Mouse (Mus musculus): ENCODE data around the gene Defb29. TPM values are rescaled to one million over a fixed set of nuclear protein-coding genes. Genes with fewer than 3 reads are reported as not detected.

Gene Defb29
- total and polyA plus RNA-seq, 2 experiments from 2014 or later: not detected

GRCm38 (mm10) chr2:152580107-152580506 is 40.2 kb upstream of the Defb29 start, which contains the start of gene Defb19:
TSS of gene Defb19 (minus strand) at chr2:152580312.
- Histone ChIP-seq H3K4me3 (ENCODE audit: low read depth, low read length) (no peak within 1 kb of the TSS), H3K9ac (replicated peaks; ENCODE audit: low read depth, low read length) (no peak within 1 kb of the TSS), H3K4me1 (ENCODE audit: control insufficient read depth, insufficient read depth) (0 out of 2 replicates have a peak, but pooled peaks cover 4% of the 10 kb centered on the region), H3K27me3 (ENCODE audit: control insufficient read depth, insufficient read depth, low read length) (0 out of 2 replicates have a peak, but pooled peaks cover 2% of the 10 kb centered on the region), H3K36me3 (replicated peaks; ENCODE audit: control insufficient read depth, insufficient read depth, low read length) (no peaks in the 10 kb centered on the region), H3K27ac (ENCODE audit: low read depth) (no peak within 1 kb of the TSS), H3K9me3 (replicated peaks; ENCODE audit: control insufficient read depth, low read length) (no peaks in the 10 kb centered on the region), H3K4me2 (ENCODE audit: low read depth, low read length) (no peak within 1 kb of the TSS)
- TF ChIP-seq CTCF (IDR thresholded peaks at IDR 0.05; ENCODE audit: low read depth) (no peak), EP300 (IDR thresholded peaks at IDR 0.05; ENCODE audit: low read depth) (no peak)
- ATAC-seq (ENCODE audit: insufficient read depth, low read depth): no peak
- DNase-seq (ENCODE audit: low spot score): no peak
- WGBS: 43% methylated on average over 7 of the region's 7 CpGs

- no peak for DNase-seq (ENCODE audit: low spot score)
Measured at GRCm38 (mm10) chr2:152573484-152573883, 33.6 kb upstream of the Defb29 start.

GRCm38 (mm10) chr2:152572114-152572794 is 32.4 kb upstream of the Defb29 start, which contains the start of gene Defb21:
TSS of gene Defb21 (plus strand) at chr2:152572744.
- DNase-seq (ENCODE audit: low spot score): no peak

More at GRCm38 (mm10) chr2:152573484-152573883, 33.6 kb upstream of the Defb29 start:
- Histone ChIP-seq H3K9ac (replicated peaks; ENCODE audit: low read depth, low read length) (no peak overlapping the region), H3K4me2 (ENCODE audit: low read depth, low read length) (no peak overlapping the region), H3K27me3 (ENCODE audit: control insufficient read depth, insufficient read depth, low read length) (no peaks in the 10 kb centered on the region), H3K4me3 (ENCODE audit: low read depth, low read length) (no peak overlapping the region), H3K27ac (ENCODE audit: low read depth) (no peak overlapping the region), H3K4me1 (ENCODE audit: control insufficient read depth, insufficient read depth) (no peaks in the 10 kb centered on the region), H3K36me3 (replicated peaks; ENCODE audit: control insufficient read depth, insufficient read depth, low read length) (no peaks in the 10 kb centered on the region), H3K9me3 (replicated peaks; ENCODE audit: control insufficient read depth, low read length) (no peaks in the 10 kb centered on the region)
- no peak for ATAC-seq (ENCODE audit: insufficient read depth, low read depth)
- TF ChIP-seq CTCF (IDR thresholded peaks at IDR 0.05; ENCODE audit: low read depth) (no peak), EP300 (IDR thresholded peaks at IDR 0.05; ENCODE audit: low read depth) (no peak)
- 78% methylated on average over 8 of the region's 8 CpGs for WGBS

GRCm38 (mm10) chr2:152570313-152570712 is 30.4 kb upstream of the Defb29 start:
- H3K27me3 ChIP-seq (ENCODE audit: control insufficient read depth, insufficient read depth, low read length): no peaks in the 10 kb centered on the region
- 74% methylated on average over 6 of the region's 6 CpGs for WGBS
- no peaks in the 10 kb centered on the region for H3K36me3 ChIP-seq (replicated peaks; ENCODE audit: control insufficient read depth, insufficient read depth, low read length)
- TF ChIP-seq CTCF (IDR thresholded peaks at IDR 0.05; ENCODE audit: low read depth) (no peak), EP300 (IDR thresholded peaks at IDR 0.05; ENCODE audit: low read depth) (no peak)
- no peak overlapping the region for H3K4me3 ChIP-seq (ENCODE audit: low read depth, low read length)
- no peak overlapping the region for H3K27ac ChIP-seq (ENCODE audit: low read depth)
- H3K4me1 ChIP-seq (ENCODE audit: control insufficient read depth, insufficient read depth): no peaks in the 10 kb centered on the region
- DNase-seq (ENCODE audit: low spot score) (no peak), ATAC-seq (ENCODE audit: insufficient read depth, low read depth) (no peak)
- no peak overlapping the region for H3K4me2 ChIP-seq (ENCODE audit: low read depth, low read length)
- H3K9ac ChIP-seq (replicated peaks; ENCODE audit: low read depth, low read length): no peak overlapping the region
- H3K9me3 ChIP-seq (replicated peaks; ENCODE audit: control insufficient read depth, low read length): no peaks in the 10 kb centered on the region

More at GRCm38 (mm10) chr2:152572114-152572794, 32.4 kb upstream of the Defb29 start, which contains the start of gene Defb21:
- H3K4me3 ChIP-seq (ENCODE audit: low read depth, low read length): no peak within 1 kb of the TSS
- no peaks in the 10 kb centered on the region for H3K27me3 ChIP-seq (ENCODE audit: control insufficient read depth, insufficient read depth, low read length)
- no peaks in the 10 kb centered on the region for H3K36me3 ChIP-seq (replicated peaks; ENCODE audit: control insufficient read depth, insufficient read depth, low read length)
- no peak within 1 kb of the TSS for H3K27ac ChIP-seq (ENCODE audit: low read depth)
- TF ChIP-seq EP300 (IDR thresholded peaks at IDR 0.05; ENCODE audit: low read depth) (no peak), CTCF (IDR thresholded peaks at IDR 0.05; ENCODE audit: low read depth) (peak; percentile 16; the same call in 1 of the 2 replicates)
- no peaks in the 10 kb centered on the region for H3K4me1 ChIP-seq (ENCODE audit: control insufficient read depth, insufficient read depth)
- H3K9me3 ChIP-seq (replicated peaks; ENCODE audit: control insufficient read depth, low read length): no peaks in the 10 kb centered on the region
- H3K9ac ChIP-seq (replicated peaks; ENCODE audit: low read depth, low read length): no peak within 1 kb of the TSS
- no peak within 1 kb of the TSS for H3K4me2 ChIP-seq (ENCODE audit: low read depth, low read length)
- no peak for ATAC-seq (ENCODE audit: insufficient read depth, low read depth)
- WGBS: 62% methylated on average over 11 of the region's 11 CpGs

- Histone ChIP-seq H3K27me3 (ENCODE audit: control insufficient read depth, insufficient read depth, low read length) (no peaks in the 10 kb centered on the region), H3K4me2 (ENCODE audit: low read depth, low read length) (no peak overlapping the region), H3K4me1 (ENCODE audit: control insufficient read depth, insufficient read depth) (no peaks in the 10 kb centered on the region), H3K9ac (replicated peaks; ENCODE audit: low read depth, low read length) (no peak overlapping the region), H3K9me3 (replicated peaks; ENCODE audit: control insufficient read depth, low read length) (no peaks in the 10 kb centered on the region), H3K4me3 (ENCODE audit: low read depth, low read length) (no peak overlapping the region), H3K27ac (ENCODE audit: low read depth) (no peak overlapping the region), H3K36me3 (replicated peaks; ENCODE audit: control insufficient read depth, insufficient read depth, low read length) (no peaks in the 10 kb centered on the region)
- DNase-seq (ENCODE audit: low spot score) (no peak), ATAC-seq (ENCODE audit: insufficient read depth, low read depth) (no peak)
- WGBS: 71% methylated on average over 4 of the region's 4 CpGs
- TF ChIP-seq EP300 (IDR thresholded peaks at IDR 0.05; ENCODE audit: low read depth) (no peak), CTCF (IDR thresholded peaks at IDR 0.05; ENCODE audit: low read depth) (no peak)
Measured at GRCm38 (mm10) chr2:152569881-152570280, 30.0 kb upstream of the Defb29 start.
